Mouse (Mus musculus) embryonic facial prominence, embryonic 10.5 days (tissue): ENCODE measurements at regions not wholly inside any gene's neighbourhood (a gene's known extent, or its start where the extent isn't known, plus 50 kb on each side); places are given as distances from the start of the nearest gene placed in this dataset.

Source experiments
- DNase-seq: peaks from one replicate; pipeline ENCODE4 v3.0.0-alpha.2; 2017; ENCODE audit warnings: low spot score
- H3K27ac ChIP-seq: fragments of 300-500 bp; sonication (generic); replicated peaks from 2 replicates; pipeline ENCODE4 v1.5.1; 2016; ENCODE audit warnings: mild to moderate bottlenecking
- H3K27me3 ChIP-seq: fragments of 300-500 bp; sonication (generic); replicated peaks from 2 replicates; pipeline ENCODE4 v1.6.1; 2016; ENCODE audit warnings: low read depth, mild to moderate bottlenecking; ENCODE audit not compliant: poor library complexity, severe bottlenecking
- H3K36me3 ChIP-seq: fragments of 300-500 bp; sonication (generic); replicated peaks from 2 replicates; pipeline ENCODE4 v1.6.1; 2016; ENCODE audit warnings: mild to moderate bottlenecking, moderate library complexity
- H3K4me1 ChIP-seq: fragments of 300-500 bp; sonication (generic); 2 replicates; pipeline ENCODE4 v1.6.1; 2016
- H3K4me3 ChIP-seq: fragments of 300-500 bp; sonication (generic); 2 replicates; pipeline ENCODE4 v1.5.1; 2016; ENCODE audit warnings: mild to moderate bottlenecking, moderate library complexity
- H3K9me3 ChIP-seq: fragments of 300-500 bp; sonication (generic); 2 replicates; pipeline ENCODE4 v1.6.1; 2016; ENCODE audit warnings: mild to moderate bottlenecking
- WGBS: fragments of 180-500 bp; shearing (Covaris S2); methylation state at CpG from one replicate; pipeline ENCODE4 v1.1.7; 2016; 5-methylcytosine and 5-hydroxymethylcytosine counted together

- Histone ChIP-seq H3K4me1 (no peaks in the 10 kb centered on the region), H3K9me3 (no peaks in the 10 kb centered on the region), H3K27ac (no peak overlapping the region), H3K36me3 (no peaks in the 10 kb centered on the region), H3K4me3 (no peak overlapping the region), H3K27me3 (no peaks in the 10 kb centered on the region)
- 85% methylated on average over 4 of the region's 4 CpGs for WGBS
- no peak for DNase-seq
These were observed 389.0 kb upstream of the Klf4 start for GRCm38 (mm10) chr4:55921217-55921616.

GRCm38 (mm10) chr4:55894116-55894885 is 362.0 kb upstream of the Klf4 start:
- H3K27me3 ChIP-seq, result no peaks in the 10 kb centered on the region
- WGBS, result 71% methylated on average over 12 of the region's 12 CpGs
- no peaks in the 10 kb centered on the region for H3K36me3 ChIP-seq
- DNase-seq, result no peak
- H3K4me1 ChIP-seq, result no peaks in the 10 kb centered on the region
- no peak overlapping the region for H3K27ac ChIP-seq
- H3K9me3 ChIP-seq, result no peaks in the 10 kb centered on the region
- no peak overlapping the region for H3K4me3 ChIP-seq

GRCm38 (mm10) chr4:55891656-55892055 is 359.4 kb upstream of the Klf4 start:
- no peaks in the 10 kb centered on the region for H3K36me3 ChIP-seq
- WGBS, result 94% methylated on average over 10 of the region's 10 CpGs
- no peaks in the 10 kb centered on the region for H3K4me1 ChIP-seq
- H3K27ac ChIP-seq, result no peak overlapping the region
- no peaks in the 10 kb centered on the region for H3K27me3 ChIP-seq
- no peaks in the 10 kb centered on the region for H3K9me3 ChIP-seq
- H3K4me3 ChIP-seq, result no peak overlapping the region
- DNase-seq, result no peak

- Histone ChIP-seq H3K27me3 (no peaks in the 10 kb centered on the region), H3K4me1 (no peaks in the 10 kb centered on the region), H3K36me3 (no peaks in the 10 kb centered on the region), H3K9me3 (no peaks in the 10 kb centered on the region), H3K4me3 (no peak overlapping the region), H3K27ac (no peak overlapping the region)
- no peak for DNase-seq
- WGBS, result 81% methylated on average over 6 of the region's 6 CpGs
These were observed 355.3 kb upstream of the Klf4 start for GRCm38 (mm10) chr4:55887581-55887980.

GRCm38 (mm10) chr4:55882541-55882940 is 350.3 kb upstream of the Klf4 start:
- no peak overlapping the region for H3K4me3 ChIP-seq
- H3K9me3 ChIP-seq, result no peaks in the 10 kb centered on the region
- no peaks in the 10 kb centered on the region for H3K4me1 ChIP-seq
- no peak for DNase-seq
- H3K27ac ChIP-seq, result no peak overlapping the region
- no peaks in the 10 kb centered on the region for H3K27me3 ChIP-seq
- 66% methylated on average over 2 of the region's 2 CpGs for WGBS
- H3K36me3 ChIP-seq, result no peaks in the 10 kb centered on the region

- WGBS, result 93% methylated on average over 12 of the region's 12 CpGs
- no peaks in the 10 kb centered on the region for H3K36me3 ChIP-seq
- H3K27me3 ChIP-seq, result no peaks in the 10 kb centered on the region
- no peak overlapping the region for H3K4me3 ChIP-seq
- no peak overlapping the region for H3K27ac ChIP-seq
- no peaks in the 10 kb centered on the region for H3K9me3 ChIP-seq
- no peak for DNase-seq
- no peaks in the 10 kb centered on the region for H3K4me1 ChIP-seq
These were observed 343.0 kb upstream of the Klf4 start for GRCm38 (mm10) chr4:55875304-55875703.

GRCm38 (mm10) chr4:55874875-55875274 is 342.6 kb upstream of the Klf4 start:
- Histone ChIP-seq H3K9me3 (no peaks in the 10 kb centered on the region), H3K36me3 (no peaks in the 10 kb centered on the region), H3K27me3 (no peaks in the 10 kb centered on the region), H3K4me3 (no peak overlapping the region), H3K4me1 (no peaks in the 10 kb centered on the region), H3K27ac (no peak overlapping the region)
- 75% methylated on average over 7 of the region's 7 CpGs for WGBS
- DNase-seq, result no peak

- WGBS, result 89% methylated on average over 4 of the region's 4 CpGs
- no peaks in the 10 kb centered on the region for H3K36me3 ChIP-seq
- H3K27me3 ChIP-seq, result no peaks in the 10 kb centered on the region
- H3K4me1 ChIP-seq, result no peaks in the 10 kb centered on the region
- DNase-seq, result no peak
- H3K4me3 ChIP-seq, result no peak overlapping the region
- no peaks in the 10 kb centered on the region for H3K9me3 ChIP-seq
- H3K27ac ChIP-seq, result no peak overlapping the region
These were observed 342.0 kb upstream of the Klf4 start for GRCm38 (mm10) chr4:55874276-55874675.

- no peaks in the 10 kb centered on the region for H3K4me1 ChIP-seq
- DNase-seq, result no peak
- no peak overlapping the region for H3K4me3 ChIP-seq
- WGBS, result 72% methylated on average over 2 of the region's 2 CpGs
- H3K27ac ChIP-seq, result no peak overlapping the region
- H3K9me3 ChIP-seq, result no peaks in the 10 kb centered on the region
- H3K27me3 ChIP-seq, result no peaks in the 10 kb centered on the region
- H3K36me3 ChIP-seq, result no peaks in the 10 kb centered on the region
These were observed 327.8 kb upstream of the Klf4 start for GRCm38 (mm10) chr4:55860055-55860454.

GRCm38 (mm10) chr4:55859211-55859761 is 327.0 kb upstream of the Klf4 start:
- H3K9me3 ChIP-seq, result no peaks in the 10 kb centered on the region
- H3K4me1 ChIP-seq, result no peaks in the 10 kb centered on the region
- no peak for DNase-seq
- H3K27me3 ChIP-seq, result no peaks in the 10 kb centered on the region
- no peak overlapping the region for H3K4me3 ChIP-seq
- 82% methylated on average over 2 of the region's 2 CpGs for WGBS
- no peaks in the 10 kb centered on the region for H3K36me3 ChIP-seq
- no peak overlapping the region for H3K27ac ChIP-seq

GRCm38 (mm10) chr4:55851430-55851829 is 319.2 kb upstream of the Klf4 start:
- no peak for DNase-seq
- H3K27ac ChIP-seq, result no peak overlapping the region
- no peaks in the 10 kb centered on the region for H3K36me3 ChIP-seq
- no peaks in the 10 kb centered on the region for H3K27me3 ChIP-seq
- no peaks in the 10 kb centered on the region for H3K9me3 ChIP-seq
- no peak overlapping the region for H3K4me3 ChIP-seq
- 91% methylated on average over 1 of the region's 1 CpGs for WGBS
- H3K4me1 ChIP-seq, result no peaks in the 10 kb centered on the region

- Histone ChIP-seq H3K27me3 (no peaks in the 10 kb centered on the region), H3K9me3 (no peaks in the 10 kb centered on the region), H3K4me1 (no peaks in the 10 kb centered on the region), H3K27ac (no peak overlapping the region), H3K4me3 (no peak overlapping the region), H3K36me3 (no peaks in the 10 kb centered on the region)
- no peak for DNase-seq
- 83% methylated on average over 5 of the region's 5 CpGs for WGBS
These were observed 318.8 kb upstream of the Klf4 start for GRCm38 (mm10) chr4:55851027-55851426.

GRCm38 (mm10) chr4:55843727-55844401 is 311.6 kb upstream of the Klf4 start:
- Histone ChIP-seq H3K27ac (no peak overlapping the region), H3K4me1 (peaks cover 11% of the 10 kb centered on the region), H3K27me3 (no peaks in the 10 kb centered on the region), H3K36me3 (no peaks in the 10 kb centered on the region), H3K4me3 (no peak overlapping the region), H3K9me3 (no peaks in the 10 kb centered on the region)
- peak; percentile 26 for DNase-seq
- WGBS, result 68% methylated on average over 12 of the region's 12 CpGs
